Mouse (Mus musculus) stomach, postnatal 0 days (tissue): ENCODE results near the gene Cep135. TPM values are rescaled to one million over a fixed set of nuclear protein-coding genes. Genes with fewer than 3 reads are reported as not detected.

Source experiments
- ATAC-seq: fragments of 200-750 bp; cut with Nextera tagmentation; 2 replicates; pipeline ENCODE4 v1.8.0; 2017; ENCODE audit not compliant: low FRiP score, low TSS enrichment
- DNase-seq: peaks from one replicate; pipeline ENCODE4 v3.0.0-alpha.2; 2016; ENCODE audit warnings: low spot score
- H3K27ac ChIP-seq: fragments of 300-500 bp; sonication (generic); replicated peaks from 2 replicates; pipeline ENCODE4 v1.5.1; 2014; ENCODE audit warnings: mild to moderate bottlenecking, control low read depth
- H3K27me3 ChIP-seq: fragments of 300-500 bp; sonication (generic); 2 replicates; pipeline ENCODE4 v1.6.1; 2014; ENCODE audit warnings: low read length; ENCODE audit not compliant: control insufficient read depth, insufficient read depth
- H3K36me3 ChIP-seq: fragments of 300-500 bp; sonication (generic); 2 replicates; pipeline ENCODE4 v1.6.1; 2014; ENCODE audit warnings: low read length, mixed read lengths; ENCODE audit not compliant: control insufficient read depth, insufficient read depth
- H3K4me1 ChIP-seq: fragments of 300-500 bp; sonication (generic); replicated peaks from 2 replicates; pipeline ENCODE4 v1.6.1; 2014; ENCODE audit warnings: antibody characterized with exemption; ENCODE audit not compliant: control insufficient read depth, insufficient read depth
- H3K4me2 ChIP-seq: fragments of 300-500 bp; sonication (generic); replicated peaks from 2 replicates; pipeline ENCODE4 v1.6.1; 2014; ENCODE audit warnings: low read depth, mild to moderate bottlenecking, control low read depth, moderate library complexity
- H3K4me3 ChIP-seq: fragments of 300-500 bp; sonication (generic); 2 replicates; pipeline ENCODE4 v1.5.1; 2014; ENCODE audit warnings: low read depth, low read length, control low read depth
- H3K9ac ChIP-seq: fragments of 300-500 bp; sonication (generic); 2 replicates; pipeline ENCODE4 v1.6.1; 2014; ENCODE audit warnings: mild to moderate bottlenecking, low read length, control low read depth, mixed read lengths
- H3K9me3 ChIP-seq: fragments of 300-500 bp; sonication (generic); 2 replicates; pipeline ENCODE4 v1.6.1; 2016; ENCODE audit warnings: low read length; ENCODE audit not compliant: control insufficient read depth
- CTCF ChIP-seq: IDR thresholded peaks from 2 replicates; pipeline ENCODE4 v1.5.1; 2016; ENCODE audit warnings: antibody characterized with exemption, low read depth, mild to moderate bottlenecking, moderate library complexity
- EP300 ChIP-seq: optimal IDR thresholded peaks from 2 replicates; pipeline ENCODE3; 2016; ENCODE audit warnings: antibody characterized with exemption
- whole genome bisulfite sequencing: fragments of 180-500 bp; shearing (Covaris S2); extraction: QIAGEN DNeasy Blood & Tissue Kit; methylation state at CpG from one replicate; pipeline ENCODE4 v1.1.7; 2014; 5-methylcytosine and 5-hydroxymethylcytosine counted together
- polyA plus RNA-seq: library from polyadenylated mRNA; unstranded; fragments of >200 nt; fragmentation: Nextera tagmentation; extraction: Ambion mirVana; gene quantifications from 2 replicates; pipeline ENCODE4 v1.2.1, GENCODE M21; 2015

The Cep135 gene
- polyA plus RNA-seq, 1 experiment from 2014 or later: 1.9 TPM

DNA sequence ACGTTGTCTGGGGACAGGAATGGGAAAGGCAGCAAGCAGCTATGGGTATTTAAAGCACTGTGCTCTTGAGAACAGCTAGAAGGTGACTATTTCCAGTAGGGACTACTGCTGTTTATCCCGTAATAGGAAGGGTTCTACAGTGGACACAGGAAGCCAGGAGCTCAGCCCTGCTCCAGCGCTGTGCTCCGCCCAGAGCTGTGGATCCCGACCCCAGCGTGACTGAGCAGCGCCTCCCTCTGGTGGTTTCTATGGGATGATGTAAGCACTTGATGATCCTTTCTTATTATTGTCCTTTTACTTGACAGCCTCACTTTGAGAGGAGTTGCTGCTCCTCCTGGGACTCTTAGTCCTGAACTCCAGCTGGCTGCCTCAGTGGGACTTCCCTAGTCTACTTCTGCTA lies 14.2 kb upstream of the Cep135 start:
- no peak overlapping the region for H3K4me3 ChIP-seq
- TF ChIP-seq CTCF (peak; percentile 14; the same call in 1 of the 2 replicates), EP300 (no peak)
- H3K9me3 ChIP-seq: no peaks in the 10 kb centered on the region
- ATAC-seq (no peak), DNase-seq (no peak)
- 75% methylated on average over 7 of the region's 7 CpGs for WGBS
- no peak overlapping the region for H3K27ac ChIP-seq
- H3K9ac ChIP-seq: no peak overlapping the region
- no peaks in the 10 kb centered on the region for H3K4me1 ChIP-seq
- no peaks in the 10 kb centered on the region; the same call in 1 of the 2 replicates for H3K36me3 ChIP-seq
- no peaks in the 10 kb centered on the region for H3K27me3 ChIP-seq
- no peak overlapping the region for H3K4me2 ChIP-seq

DNA sequence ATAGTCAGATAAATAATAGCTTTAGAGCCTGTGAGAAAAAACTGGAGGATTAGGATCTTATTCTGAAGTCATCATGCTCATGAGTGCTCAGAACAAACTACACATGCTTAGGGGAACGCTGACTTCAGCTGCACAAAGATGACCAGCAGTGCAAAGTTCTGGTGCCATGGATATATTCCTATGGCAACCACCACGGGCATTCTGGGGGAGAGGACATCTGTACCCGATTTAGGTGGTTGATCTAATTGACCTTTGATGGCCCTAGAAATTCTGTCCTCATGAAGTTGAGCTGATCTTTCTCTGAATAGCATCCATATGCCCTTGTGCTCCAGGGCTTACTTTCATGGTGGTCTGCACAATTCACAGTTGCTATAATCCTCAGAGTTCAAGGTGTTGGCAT lies 11.5 kb upstream of the Cep135 start:
- Histone ChIP-seq H3K4me1 (no peaks in the 10 kb centered on the region), H3K9ac (no peak overlapping the region), H3K27me3 (no peaks in the 10 kb centered on the region), H3K4me2 (no peak overlapping the region), H3K4me3 (no peak overlapping the region), H3K36me3 (no peaks in the 10 kb centered on the region), H3K9me3 (no peaks in the 10 kb centered on the region), H3K27ac (no peak overlapping the region)
- DNase-seq (no peak), ATAC-seq (no peak)
- TF ChIP-seq EP300: no peak
- TF ChIP-seq CTCF: no peak
- 83% methylated on average over 3 of the region's 3 CpGs for WGBS

DNA sequence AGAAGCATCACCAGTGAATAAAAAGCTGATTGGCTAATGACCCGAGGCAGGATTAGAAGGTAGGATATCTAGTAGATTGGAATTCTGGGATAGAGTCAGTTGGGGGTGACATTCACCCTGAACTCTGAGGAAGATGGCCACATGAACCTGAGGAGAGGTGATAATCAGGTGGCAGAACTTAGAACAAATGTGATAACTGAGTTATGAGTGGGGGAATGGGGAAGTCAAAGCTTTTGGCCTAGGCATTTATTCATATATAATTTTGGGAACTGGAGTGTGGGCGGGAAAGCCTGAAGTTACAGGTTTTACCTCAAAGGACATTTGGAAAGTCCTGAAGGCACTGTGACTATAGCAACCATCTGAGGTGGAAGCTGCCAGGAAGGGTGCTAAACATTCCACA lies 3.1 kb upstream of the Cep135 start:
- no peak overlapping the region for H3K9ac ChIP-seq
- H3K27me3 ChIP-seq: no peaks in the 10 kb centered on the region
- no peak for DNase-seq
- TF ChIP-seq EP300 (no peak), CTCF (no peak)
- H3K4me2 ChIP-seq: no peak overlapping the region
- no peak for ATAC-seq
- no peaks in the 10 kb centered on the region for H3K9me3 ChIP-seq
- 81% methylated on average over 2 of the region's 2 CpGs for WGBS
- no peak overlapping the region for H3K27ac ChIP-seq
- H3K4me3 ChIP-seq: no peak overlapping the region
- no peaks in the 10 kb centered on the region for H3K4me1 ChIP-seq
- no peaks in the 10 kb centered on the region for H3K36me3 ChIP-seq

DNA sequence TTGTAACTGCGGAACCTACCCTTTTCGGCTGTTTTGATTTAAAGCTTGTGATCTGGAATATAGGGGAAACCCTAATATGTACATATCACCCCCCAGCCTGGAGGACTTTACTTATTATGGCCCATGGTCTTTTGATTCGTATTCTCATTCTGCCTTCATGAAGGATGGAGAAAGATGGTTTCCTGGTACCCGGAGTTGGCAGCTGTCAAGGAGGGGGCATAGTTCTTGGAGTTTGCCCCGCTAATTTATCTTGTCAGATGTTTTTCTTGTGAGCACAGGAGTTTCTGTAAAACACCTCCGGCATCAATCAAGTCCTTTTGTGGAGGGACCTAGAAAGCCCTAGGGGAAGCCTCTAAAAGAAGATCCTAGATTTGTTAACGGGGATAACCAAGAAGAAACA lies 813 bp downstream of the Cep135 start:
- no peak for DNase-seq
- peak overlapping the region; percentile 88 for H3K27ac ChIP-seq
- no peak for ATAC-seq

DNA sequence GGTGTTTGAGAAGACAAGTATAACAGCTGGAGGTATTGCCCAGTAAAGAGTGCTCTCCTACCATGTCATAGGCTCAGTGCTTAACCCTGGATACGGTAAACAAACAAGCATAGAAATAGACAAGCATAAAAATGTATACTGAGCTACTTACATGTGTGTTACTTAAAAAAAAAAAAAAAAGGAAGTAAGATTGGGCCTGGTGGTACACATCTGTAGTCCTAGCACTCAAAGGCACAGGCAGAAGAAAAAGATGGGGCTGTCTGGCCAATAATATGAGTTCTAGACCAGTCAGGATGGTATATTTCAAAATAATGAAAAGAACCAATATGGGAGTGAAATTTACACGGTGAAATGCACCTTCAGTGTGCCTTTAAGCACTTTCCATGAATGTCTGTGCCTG lies 1.5 kb downstream of the Cep135 start:
- no peak for ATAC-seq
- Histone ChIP-seq H3K9ac (no peak overlapping the region), H3K9me3 (no peaks in the 10 kb centered on the region), H3K27me3 (no peaks in the 10 kb centered on the region), H3K4me3 (no peak overlapping the region), H3K27ac (no peak overlapping the region), H3K4me2 (no peak overlapping the region), H3K36me3 (0 out of 2 replicates have a peak, but pooled peaks cover 5% of the 10 kb centered on the region), H3K4me1 (no peaks in the 10 kb centered on the region)
- no peak for DNase-seq
- 82% methylated on average over 2 of the region's 2 CpGs for WGBS
- no peak for TF ChIP-seq EP300
- no peak for TF ChIP-seq CTCF

More for the DNA sequence above, 813 bp downstream of the Cep135 start:
- Histone ChIP-seq H3K4me3 (peak overlapping the region; percentile 89), H3K9ac (peak overlapping the region; percentile 83), H3K4me1 (no peaks in the 10 kb centered on the region), H3K27me3 (no peaks in the 10 kb centered on the region), H3K36me3 (no peaks in the 10 kb centered on the region), H3K4me2 (peak overlapping the region; percentile 71), H3K9me3 (no peaks in the 10 kb centered on the region)
- TF ChIP-seq CTCF (no peak), EP300 (no peak)
- 7% methylated on average over 7 of the region's 7 CpGs for WGBS

DNA sequence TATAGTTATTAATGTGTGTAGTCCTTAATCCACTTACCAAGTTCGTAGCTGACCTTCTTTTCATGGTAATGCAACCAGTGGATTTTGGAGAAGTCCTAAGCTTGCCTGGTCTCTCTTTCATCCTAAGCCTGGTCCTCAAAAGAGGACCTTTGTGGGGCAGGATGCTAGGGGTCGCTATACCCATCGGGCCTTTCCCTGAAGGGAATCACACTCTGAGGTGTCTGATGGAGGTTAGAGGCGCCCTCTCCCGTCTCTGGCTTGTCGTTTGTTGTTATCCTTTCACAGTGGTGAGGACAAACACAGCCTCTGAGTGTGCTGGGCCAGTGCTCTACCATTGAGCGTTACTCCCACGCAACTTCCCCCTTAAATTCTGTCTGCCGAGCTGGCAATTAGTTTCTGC lies 3.4 kb downstream of the Cep135 start:
- Histone ChIP-seq H3K36me3 (0 out of 2 replicates have a peak, but pooled peaks cover 7% of the 10 kb centered on the region), H3K27me3 (no peaks in the 10 kb centered on the region), H3K4me1 (no peaks in the 10 kb centered on the region), H3K4me2 (no peak overlapping the region), H3K4me3 (no peak overlapping the region), H3K9me3 (no peaks in the 10 kb centered on the region), H3K27ac (no peak overlapping the region), H3K9ac (no peak overlapping the region)
- ATAC-seq (no peak), DNase-seq (no peak)
- 66% methylated on average over 9 of the region's 9 CpGs for WGBS
- TF ChIP-seq CTCF (0 out of 2 replicates have a peak, but pooled peaks have one; percentile 5), EP300 (no peak)
